Mouse (Mus musculus): ENCODE data around the gene Ces1a. TPM values are rescaled to one million over a fixed set of nuclear protein-coding genes. Genes with fewer than 3 reads are reported as not detected.

Ces1a gene
- total and polyA plus RNA-seq, 2 experiments from 2014 or later, result not detected

GRCm38 (mm10) chr8:93040776-93041567 is 7.0 kb downstream of the Ces1a start:
- Histone ChIP-seq H3K4me1 (ENCODE audit: insufficient read depth, low read length) (no peaks in the 10 kb centered on the region), H3K4me2 (ENCODE audit: low read depth, low read length, poor library complexity, severe bottlenecking) (no peak overlapping the region), H3K4me3 (ENCODE audit: low read depth, low read length) (no peak overlapping the region), H3K9ac (replicated peaks; ENCODE audit: low read length, poor library complexity, severe bottlenecking) (no peak overlapping the region), H3K36me3 (ENCODE audit: insufficient read depth, low read length) (no peaks in the 10 kb centered on the region), H3K27me3 (ENCODE audit: insufficient read depth, low read length) (no peaks in the 10 kb centered on the region), H3K9me3 (ENCODE audit: low read length) (no peaks in the 10 kb centered on the region), H3K27ac (ENCODE audit: low read depth, low read length) (no peak overlapping the region)
- no peak for DNase-seq (ENCODE audit: low spot score)
- TF ChIP-seq CTCF (IDR thresholded peaks at IDR 0.05), result no peak
- WGBS, result 88% methylated on average over 4 of the region's 4 CpGs
- ATAC-seq (ENCODE audit: low FRiP score), result no peak

GRCm38 (mm10) chr8:93040256-93040655 is 7.7 kb downstream of the Ces1a start:
- Histone ChIP-seq H3K4me2 (ENCODE audit: low read depth, low read length, poor library complexity, severe bottlenecking) (no peak overlapping the region), H3K9me3 (ENCODE audit: low read length) (no peaks in the 10 kb centered on the region), H3K4me3 (ENCODE audit: low read depth, low read length) (no peak overlapping the region), H3K4me1 (ENCODE audit: insufficient read depth, low read length) (no peaks in the 10 kb centered on the region), H3K27me3 (ENCODE audit: insufficient read depth, low read length) (no peaks in the 10 kb centered on the region), H3K36me3 (ENCODE audit: insufficient read depth, low read length) (no peaks in the 10 kb centered on the region), H3K27ac (ENCODE audit: low read depth, low read length) (no peak overlapping the region), H3K9ac (replicated peaks; ENCODE audit: low read length, poor library complexity, severe bottlenecking) (no peak overlapping the region)
- 78% methylated on average over 2 of the region's 2 CpGs for WGBS
- no peak for TF ChIP-seq CTCF (IDR thresholded peaks at IDR 0.05)
- ATAC-seq (ENCODE audit: low FRiP score) (no peak), DNase-seq (ENCODE audit: low spot score) (no peak)

GRCm38 (mm10) chr8:93038831-93039230 is 9.2 kb downstream of the Ces1a start:
- Histone ChIP-seq H3K4me1 (ENCODE audit: insufficient read depth, low read length) (no peaks in the 10 kb centered on the region), H3K27ac (ENCODE audit: low read depth, low read length) (no peak overlapping the region), H3K36me3 (ENCODE audit: insufficient read depth, low read length) (no peaks in the 10 kb centered on the region), H3K9ac (replicated peaks; ENCODE audit: low read length, poor library complexity, severe bottlenecking) (no peak overlapping the region), H3K4me3 (ENCODE audit: low read depth, low read length) (no peak overlapping the region), H3K4me2 (ENCODE audit: low read depth, low read length, poor library complexity, severe bottlenecking) (no peak overlapping the region), H3K27me3 (ENCODE audit: insufficient read depth, low read length) (no peaks in the 10 kb centered on the region), H3K9me3 (ENCODE audit: low read length) (no peaks in the 10 kb centered on the region)
- ATAC-seq (ENCODE audit: low FRiP score) (no peak), DNase-seq (ENCODE audit: low spot score) (no peak)
- no peak for TF ChIP-seq CTCF (IDR thresholded peaks at IDR 0.05)
- 7% methylated on average over 2 of the region's 2 CpGs for WGBS

GRCm38 (mm10) chr8:93030664-93031063 is 17.3 kb downstream of the Ces1a start:
- Histone ChIP-seq H3K27me3 (ENCODE audit: insufficient read depth, low read length) (no peaks in the 10 kb centered on the region), H3K4me2 (ENCODE audit: low read depth, low read length, poor library complexity, severe bottlenecking) (no peak overlapping the region), H3K4me3 (ENCODE audit: low read depth, low read length) (no peak overlapping the region), H3K9ac (replicated peaks; ENCODE audit: low read length, poor library complexity, severe bottlenecking) (no peak overlapping the region), H3K36me3 (ENCODE audit: insufficient read depth, low read length) (no peaks in the 10 kb centered on the region), H3K4me1 (ENCODE audit: insufficient read depth, low read length) (no peaks in the 10 kb centered on the region), H3K27ac (ENCODE audit: low read depth, low read length) (no peak overlapping the region), H3K9me3 (ENCODE audit: low read length) (no peaks in the 10 kb centered on the region)
- WGBS, result 79% methylated on average over 2 of the region's 2 CpGs
- no peak for TF ChIP-seq CTCF (IDR thresholded peaks at IDR 0.05)
- DNase-seq (ENCODE audit: low spot score), result no peak
- no peak for ATAC-seq (ENCODE audit: low FRiP score)

- Histone ChIP-seq H3K9me3 (ENCODE audit: low read length) (no peaks in the 10 kb centered on the region), H3K9ac (replicated peaks; ENCODE audit: low read length, poor library complexity, severe bottlenecking) (no peak overlapping the region), H3K36me3 (ENCODE audit: insufficient read depth, low read length) (no peaks in the 10 kb centered on the region), H3K4me3 (ENCODE audit: low read depth, low read length) (no peak overlapping the region), H3K27me3 (ENCODE audit: insufficient read depth, low read length) (no peaks in the 10 kb centered on the region), H3K27ac (ENCODE audit: low read depth, low read length) (no peak overlapping the region), H3K4me1 (ENCODE audit: insufficient read depth, low read length) (no peaks in the 10 kb centered on the region), H3K4me2 (ENCODE audit: low read depth, low read length, poor library complexity, severe bottlenecking) (no peak overlapping the region)
- TF ChIP-seq CTCF (IDR thresholded peaks at IDR 0.05), result peak; percentile 59
- DNase-seq (ENCODE audit: low spot score), result no peak
- 67% methylated on average over 5 of the region's 5 CpGs for WGBS
- ATAC-seq (ENCODE audit: low FRiP score), result no peak
These were observed 26.3 kb downstream of the Ces1a start for GRCm38 (mm10) chr8:93021738-93022137.

GRCm38 (mm10) chr8:93014300-93014699 is 33.7 kb downstream of the Ces1a start:
- 80% methylated on average over 4 of the region's 4 CpGs for WGBS
- ATAC-seq (ENCODE audit: low FRiP score), result no peak

More at GRCm38 (mm10) chr8:93014300-93014699, 33.7 kb downstream of the Ces1a start:
- Histone ChIP-seq H3K9ac (replicated peaks; ENCODE audit: low read length, poor library complexity, severe bottlenecking) (no peak overlapping the region), H3K27me3 (ENCODE audit: insufficient read depth, low read length) (no peaks in the 10 kb centered on the region), H3K4me2 (ENCODE audit: low read depth, low read length, poor library complexity, severe bottlenecking) (no peak overlapping the region), H3K36me3 (ENCODE audit: insufficient read depth, low read length) (no peaks in the 10 kb centered on the region), H3K4me1 (ENCODE audit: insufficient read depth, low read length) (no peaks in the 10 kb centered on the region), H3K27ac (ENCODE audit: low read depth, low read length) (no peak overlapping the region), H3K4me3 (ENCODE audit: low read depth, low read length) (no peak overlapping the region), H3K9me3 (ENCODE audit: low read length) (no peaks in the 10 kb centered on the region)
- no peak for DNase-seq (ENCODE audit: low spot score)
- no peak for TF ChIP-seq CTCF (IDR thresholded peaks at IDR 0.05)
